Mouse (Mus musculus): ENCODE data around the gene Tgfbr1.

- TF ChIP-seq TAL1 (conservative IDR thresholded peaks at IDR 0.05; ENCODE audit: low read depth, low read length), result no peak
- no peak for TF ChIP-seq CTCF (IDR thresholded peaks at IDR 0.05; ENCODE audit: low read depth, low read length)
- TF ChIP-seq GATA1 (IDR thresholded peaks at IDR 0.05; ENCODE audit: borderline replicate concordance, low read length), result no peak
- no peak for TF ChIP-seq POLR2AphosphoS5 (IDR thresholded peaks at IDR 0.05; ENCODE audit: insufficient replicate concordance, low read depth, low read length)
- TF ChIP-seq GATA2 (IDR thresholded peaks at IDR 0.05; ENCODE audit: borderline replicate concordance, low read depth, low read length), result no peak
Observed at GRCm38 (mm10) chr4:47351386-47352049, 1.5 kb upstream of the Tgfbr1 start.
